Mouse (Mus musculus): Measurements from ENCODE around the gene Tfam.

The Tfam gene

DNA sequence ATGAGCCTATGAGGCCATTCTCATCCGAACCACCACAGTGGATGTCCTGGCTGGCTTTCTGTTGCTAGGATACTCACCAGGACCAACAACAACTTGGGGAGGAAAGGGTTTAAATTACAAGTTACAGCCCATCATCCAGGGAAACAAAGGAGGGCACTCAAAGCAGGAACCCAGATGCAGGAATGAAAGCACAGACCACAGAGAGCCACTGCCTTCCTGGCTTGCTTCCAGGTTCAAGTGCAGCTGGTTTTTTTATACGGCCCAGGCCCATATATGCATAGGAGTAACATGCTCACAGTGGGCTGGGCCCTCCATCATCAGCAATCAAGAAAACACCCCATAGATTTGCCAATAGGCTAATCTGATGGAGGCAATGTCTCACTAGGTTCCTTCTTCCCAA lies 15.4 kb downstream of the Tfam start:
- no peak for DNase-seq

DNA sequence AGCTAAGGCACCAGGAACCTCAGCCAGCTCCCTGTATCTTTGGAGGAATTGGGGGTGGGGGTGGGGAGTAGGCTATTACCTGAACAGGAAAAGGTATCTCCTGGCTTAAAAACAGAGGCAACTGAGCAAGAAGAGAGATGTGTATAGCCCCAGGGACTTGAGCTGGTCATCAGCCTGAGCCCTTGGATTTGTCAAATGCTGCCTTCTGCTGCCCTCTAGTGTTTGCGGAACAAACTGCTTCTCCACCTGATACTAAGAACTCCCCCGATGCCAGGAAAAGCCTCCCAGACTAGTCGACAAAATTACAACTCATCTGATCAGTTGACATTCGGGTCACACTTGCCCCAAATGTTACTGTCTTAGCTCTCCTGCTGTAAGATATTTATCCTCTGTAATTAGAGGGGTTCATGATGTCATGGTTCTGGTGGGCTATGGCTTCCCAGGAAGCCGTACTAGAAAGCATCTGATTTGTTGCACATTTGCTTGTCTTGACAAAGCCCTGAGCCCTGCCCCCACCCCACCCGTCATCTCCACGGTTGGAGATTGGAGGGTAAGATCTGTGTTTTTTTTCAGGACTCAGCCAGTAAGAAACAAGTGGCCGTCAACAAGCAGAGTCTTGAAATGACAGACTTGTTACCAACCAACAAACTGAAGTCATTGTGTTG lies 19.7 kb downstream of the Tfam start:
- DNase-seq: peak; percentile 63 to 73

DNA sequence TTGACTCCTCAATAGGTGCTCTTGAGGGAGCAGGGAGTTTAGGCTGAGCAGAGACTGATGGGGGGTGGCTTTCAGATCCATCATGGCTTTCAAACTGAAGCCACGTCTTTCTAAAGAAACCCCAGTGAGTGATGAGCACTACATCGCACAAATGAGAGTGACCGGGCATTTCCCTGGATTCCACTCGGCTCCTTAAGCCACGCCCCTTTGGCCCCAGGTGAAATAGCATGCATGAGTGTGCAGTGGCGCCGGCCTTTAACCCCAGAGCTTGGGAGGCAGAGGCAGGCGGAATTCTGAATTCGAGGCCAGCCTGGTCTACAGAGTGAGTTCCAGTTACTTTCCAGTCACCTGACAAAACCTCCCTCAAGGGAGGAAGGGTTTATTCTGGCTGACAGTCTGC lies 22.1 kb downstream of the Tfam start:
- DNase-seq: no peak

DNA sequence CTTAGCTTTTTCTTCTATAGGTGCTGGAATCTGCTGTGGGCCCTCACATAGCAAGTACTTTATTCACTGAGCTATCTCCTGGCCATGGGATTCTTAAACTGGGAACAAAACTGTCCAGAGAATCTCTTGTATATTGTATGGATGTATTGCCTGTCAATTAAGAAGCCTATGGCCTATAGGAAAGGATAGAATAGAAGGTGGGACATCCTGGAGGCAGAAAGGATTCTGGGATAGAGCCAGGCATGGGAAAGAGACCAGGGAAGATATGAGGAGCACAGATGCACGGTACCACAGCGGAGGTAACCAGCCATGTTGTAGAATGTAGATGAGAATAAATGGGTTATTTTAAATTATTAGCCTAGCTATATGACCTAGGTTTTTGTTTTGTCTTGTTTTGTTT lies 36.6 kb downstream of the Tfam start:
- DNase-seq: no peak

DNA sequence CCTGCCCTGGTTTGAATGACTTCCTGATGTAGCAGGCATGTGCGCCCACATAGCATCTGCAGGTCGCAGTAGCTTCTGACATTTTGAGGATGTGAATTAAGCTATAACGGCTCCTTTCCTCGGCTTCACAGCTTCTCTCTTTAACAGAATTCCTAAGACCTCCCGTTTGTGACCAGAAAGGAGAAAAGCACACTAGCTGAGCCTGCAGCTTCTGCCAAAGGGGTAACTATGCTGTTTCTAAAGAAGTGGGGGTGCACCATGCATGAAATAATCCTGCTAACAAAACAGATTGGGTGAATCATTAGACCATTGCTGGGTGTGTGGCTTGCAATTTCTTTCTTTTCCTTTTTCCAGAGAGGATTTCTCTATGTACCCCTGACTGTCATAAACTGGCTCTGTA lies 37.1 kb downstream of the Tfam start:
- DNase-seq: no peak

DNA sequence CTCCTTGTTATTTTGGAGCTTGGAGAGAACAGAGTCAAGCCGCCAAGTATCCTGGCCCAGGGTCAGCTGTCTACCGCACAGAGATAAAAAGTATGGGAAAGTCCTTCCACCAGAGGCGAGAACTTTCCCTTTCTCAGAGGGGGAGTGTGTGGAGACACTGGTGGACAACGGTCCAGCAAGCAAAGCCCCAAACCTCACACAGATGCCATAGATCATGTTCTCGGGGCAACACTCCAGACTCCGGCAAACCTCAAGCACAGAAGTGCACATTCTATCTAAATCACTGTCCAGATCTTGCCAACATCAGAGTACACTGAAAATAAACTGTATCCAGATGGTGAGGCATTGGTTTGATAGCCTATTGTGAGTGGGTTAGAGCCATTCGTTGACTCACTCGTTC lies 39.4 kb downstream of the Tfam start:
- peak in 1 of 2 experiments; percentile 8 for DNase-seq

DNA sequence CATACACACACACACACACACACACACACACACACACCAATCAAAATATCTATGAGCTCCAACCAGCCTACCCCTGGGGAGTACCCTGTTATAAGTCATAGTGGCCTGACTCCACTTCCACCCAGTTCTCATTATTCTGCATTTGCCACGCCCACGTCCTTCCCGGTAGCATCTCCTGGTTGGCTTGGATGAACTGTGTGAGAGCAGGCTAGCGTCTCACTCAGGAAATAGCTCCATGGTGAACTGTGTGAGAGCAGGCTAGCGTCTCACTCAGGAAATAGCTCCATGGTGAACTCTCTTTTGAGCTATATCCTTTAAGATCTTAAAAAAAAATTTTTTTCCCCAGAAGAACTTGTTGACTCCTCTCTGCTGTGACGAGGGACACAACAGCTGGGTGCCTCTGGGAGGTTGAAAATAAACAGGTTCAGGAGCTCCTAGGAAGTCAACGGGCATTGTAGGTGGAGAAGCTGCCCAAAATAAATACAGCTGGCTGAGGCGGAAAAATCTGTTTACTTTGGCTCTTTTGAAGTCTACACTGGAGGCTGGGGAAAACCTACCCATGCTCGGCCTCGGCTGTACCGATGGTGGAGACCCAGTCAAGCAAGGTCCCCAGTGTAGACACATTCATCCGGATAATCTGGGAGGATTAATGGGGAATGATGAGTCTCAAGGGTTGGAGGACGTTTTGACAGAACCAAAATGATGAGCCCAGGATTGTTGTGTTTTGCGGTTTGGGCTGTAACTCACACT lies 40.9 kb downstream of the Tfam start:
- no peak for DNase-seq

DNA sequence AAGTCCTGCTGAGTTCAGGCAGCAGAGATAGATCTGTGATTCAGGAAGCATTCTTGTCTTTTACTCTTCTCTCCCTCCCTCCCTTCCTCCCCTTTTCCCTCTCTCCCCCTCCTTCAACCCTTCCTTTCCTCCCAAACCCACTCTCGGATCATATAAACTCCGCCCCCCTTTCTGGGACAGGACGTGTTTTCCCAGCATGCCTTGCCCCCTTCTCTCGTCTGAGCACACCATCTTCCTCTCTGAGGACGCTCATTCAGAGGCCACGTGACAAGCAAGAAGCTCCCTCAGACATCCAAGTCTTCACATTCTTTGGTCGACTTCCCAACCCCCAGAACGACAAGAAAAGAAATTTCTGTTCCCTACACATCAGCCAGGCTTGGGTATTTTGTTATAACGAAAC lies 42.6 kb downstream of the Tfam start:
- DNase-seq: peak; percentile 7 to 19

DNA sequence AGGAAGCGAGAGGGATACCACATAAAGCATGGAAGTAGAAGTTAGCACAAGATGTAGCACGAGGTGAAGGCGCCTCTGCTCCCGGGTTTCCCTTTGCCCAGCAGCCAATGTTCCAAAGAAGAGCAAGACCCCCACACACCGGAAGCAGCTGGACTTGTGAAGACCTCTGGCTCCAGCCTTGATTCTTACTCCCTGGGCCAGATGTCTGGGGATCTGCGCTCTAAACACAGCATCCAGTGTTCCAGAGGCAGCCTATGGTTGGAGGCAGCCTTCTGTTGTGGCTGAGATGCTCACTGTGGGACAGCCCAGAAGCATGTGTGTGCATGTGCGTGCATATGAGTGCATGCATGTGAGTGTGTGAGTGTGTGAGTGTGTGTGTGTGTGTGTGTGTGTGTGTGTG lies 43.4 kb downstream of the Tfam start:
- no peak for DNase-seq

DNA sequence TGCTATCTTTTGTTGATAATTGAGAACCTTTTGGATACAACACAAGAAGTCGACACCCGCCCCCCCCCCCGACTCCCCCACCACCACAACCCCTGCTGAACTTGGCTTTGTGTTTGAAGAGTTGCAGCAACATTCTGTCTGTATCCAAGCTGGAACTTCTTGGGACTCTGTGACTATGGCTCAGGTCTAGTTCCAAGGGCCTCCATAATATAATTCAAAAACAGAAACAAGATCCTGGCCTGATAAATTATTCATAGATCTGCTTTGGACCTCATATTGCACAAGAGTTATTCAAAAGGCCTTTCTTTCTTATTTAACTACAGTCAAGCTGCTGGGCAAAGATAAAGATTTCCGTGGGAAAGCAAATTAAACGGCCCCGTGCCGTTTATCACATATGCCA lies 44.8 kb downstream of the Tfam start:
- DNase-seq: no peak

DNA sequence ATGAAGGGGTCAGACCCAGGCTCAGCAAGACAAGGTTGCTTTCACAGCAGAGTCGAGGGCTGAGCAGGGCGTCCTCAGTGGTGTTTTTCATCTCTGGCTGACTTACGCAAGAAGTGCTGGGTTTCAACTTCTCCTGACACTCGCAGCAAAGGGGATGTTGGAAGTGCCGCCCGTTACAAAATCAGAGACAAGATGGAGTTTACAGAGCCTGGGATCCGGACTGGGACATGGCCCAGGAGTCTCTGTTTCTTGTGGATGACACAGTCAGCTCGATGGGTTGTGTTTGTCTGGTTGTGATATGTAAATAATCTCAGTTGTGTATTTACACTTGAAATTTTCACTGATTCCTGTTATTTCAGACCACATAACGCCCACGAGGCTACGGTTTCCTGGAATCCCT lies 45.2 kb downstream of the Tfam start:
- peak; percentile 40 to 42 for DNase-seq

DNA sequence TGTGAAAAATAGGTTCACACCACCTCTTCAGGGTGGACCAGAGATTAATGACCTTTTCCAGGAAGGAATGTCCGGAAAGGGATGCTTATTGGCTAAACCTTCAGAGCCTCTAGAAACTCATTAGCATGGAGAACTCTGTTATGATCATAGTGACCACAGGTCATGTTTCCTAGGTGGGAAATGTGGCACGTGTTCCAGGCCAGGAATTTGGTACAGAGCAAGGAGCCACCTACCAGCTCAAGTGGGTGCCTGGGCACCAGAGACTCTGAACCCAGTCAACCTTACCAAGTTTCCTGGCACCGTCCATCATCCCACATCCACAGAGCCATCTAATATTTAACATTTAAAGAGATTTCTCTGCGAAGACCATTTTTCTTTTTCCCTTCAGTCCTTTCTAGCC lies 49.4 kb downstream of the Tfam start:
- no peak for DNase-seq

DNA sequence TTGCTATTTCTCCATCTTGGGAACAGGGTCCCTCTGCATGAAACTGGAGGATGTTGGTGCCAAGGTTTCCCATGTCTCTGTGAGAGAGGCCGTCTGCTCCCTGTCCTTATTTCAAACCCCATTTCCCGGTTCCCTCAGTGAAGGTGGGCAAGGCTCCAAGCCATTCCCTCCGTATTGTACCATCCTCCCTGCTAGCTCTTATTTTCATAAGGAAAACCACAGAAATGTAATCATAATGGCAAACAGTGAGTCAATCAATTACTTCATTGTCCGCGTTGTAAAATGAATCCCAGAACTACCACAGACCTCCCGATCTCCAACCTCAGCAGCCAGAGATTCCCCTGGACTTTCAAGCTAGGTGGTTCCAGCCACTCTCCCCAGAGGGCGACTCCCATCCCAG lies 53.0 kb downstream of the Tfam start:
- no peak for DNase-seq

DNA sequence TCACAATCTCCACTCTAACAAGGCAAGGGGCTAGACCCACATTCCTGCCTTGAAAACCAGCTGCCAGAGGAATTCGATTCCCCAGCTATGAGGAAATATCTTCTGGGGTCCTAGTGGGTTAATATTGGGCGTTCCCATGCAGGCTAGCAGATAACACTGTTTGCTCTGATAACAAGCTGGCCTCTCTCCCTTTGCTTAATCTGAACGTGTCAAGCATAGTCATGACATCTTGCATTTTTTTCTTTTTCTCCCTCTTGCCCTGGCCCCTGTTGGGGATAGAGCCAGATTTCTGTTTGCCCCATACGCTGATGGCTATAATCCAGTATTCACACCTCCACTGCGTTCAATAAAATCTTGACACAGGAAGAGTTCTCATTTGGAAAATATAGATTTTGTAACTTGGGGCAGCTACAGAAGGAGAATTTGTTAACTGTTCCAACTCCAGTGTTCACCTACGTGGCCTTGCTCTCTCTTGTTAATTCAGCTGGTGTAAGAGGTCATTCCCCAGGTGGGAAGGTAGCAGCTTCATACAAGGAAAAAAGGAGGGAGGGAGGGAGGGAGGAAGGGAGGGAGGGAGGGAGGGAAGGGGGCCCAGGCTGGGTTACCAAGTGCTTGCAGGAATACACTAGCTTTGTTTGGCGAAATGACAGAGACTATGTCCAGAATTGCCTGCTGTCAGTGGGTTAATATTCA lies 54.6 kb downstream of the Tfam start:
- DNase-seq: no peak

DNA sequence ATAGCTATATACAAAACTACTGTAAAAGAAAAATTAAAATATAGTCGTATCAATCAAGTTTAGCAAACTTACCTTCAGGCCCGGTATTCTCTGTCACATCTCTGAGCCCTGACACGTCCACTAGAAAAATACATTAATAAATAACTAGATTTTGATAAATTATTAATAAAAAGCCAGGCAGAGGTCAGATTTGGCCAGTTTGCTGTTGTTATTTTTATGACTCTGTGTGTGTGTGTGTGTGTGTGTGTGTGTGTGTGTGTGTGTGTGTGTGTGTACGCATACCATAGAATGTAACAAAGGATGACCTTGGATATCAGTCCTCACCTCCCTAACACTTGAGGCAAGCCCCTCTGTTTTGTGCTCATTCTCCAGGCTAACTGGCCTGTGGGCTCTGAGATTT lies 56.1 kb downstream of the Tfam start:
- DNase-seq: no peak

DNA sequence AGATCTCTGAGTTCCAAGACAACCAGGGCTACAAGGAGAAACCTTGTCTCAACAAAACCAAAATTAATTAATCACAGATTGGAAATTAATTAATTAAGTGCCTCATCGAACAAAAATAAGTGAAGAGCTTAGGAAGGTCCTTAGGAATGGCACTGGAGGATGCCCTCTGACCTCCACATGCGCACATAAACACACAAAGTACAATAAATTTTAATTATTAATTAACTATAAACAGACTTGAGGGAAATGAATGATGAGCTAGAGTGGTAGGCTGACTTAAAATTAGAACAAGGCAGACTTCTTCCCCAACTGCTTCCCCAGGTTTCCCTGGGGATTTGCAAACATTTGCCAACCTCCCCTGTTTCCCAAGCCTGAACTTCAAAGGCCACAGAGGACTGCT lies 57.0 kb downstream of the Tfam start:
- DNase-seq: no peak

DNA sequence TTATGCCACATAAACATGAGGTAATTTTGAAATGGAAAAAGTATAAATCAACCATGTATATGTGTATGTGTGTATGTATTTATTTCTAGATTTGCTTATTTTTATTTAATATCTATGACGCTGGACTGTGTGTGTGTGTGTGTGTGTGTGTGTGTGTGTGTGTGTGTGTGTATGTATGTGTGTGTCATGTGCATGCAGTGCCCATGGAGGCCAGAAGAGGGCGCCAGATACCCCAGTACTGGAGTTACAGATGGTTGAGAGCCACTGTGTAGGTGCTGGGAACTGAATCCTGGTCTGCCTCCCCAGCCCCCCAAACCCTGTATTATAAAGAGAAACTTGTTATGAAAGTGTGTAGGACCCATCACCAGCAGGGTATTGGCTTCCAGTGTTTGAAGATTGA lies 58.0 kb downstream of the Tfam start:
- DNase-seq: no peak

DNA sequence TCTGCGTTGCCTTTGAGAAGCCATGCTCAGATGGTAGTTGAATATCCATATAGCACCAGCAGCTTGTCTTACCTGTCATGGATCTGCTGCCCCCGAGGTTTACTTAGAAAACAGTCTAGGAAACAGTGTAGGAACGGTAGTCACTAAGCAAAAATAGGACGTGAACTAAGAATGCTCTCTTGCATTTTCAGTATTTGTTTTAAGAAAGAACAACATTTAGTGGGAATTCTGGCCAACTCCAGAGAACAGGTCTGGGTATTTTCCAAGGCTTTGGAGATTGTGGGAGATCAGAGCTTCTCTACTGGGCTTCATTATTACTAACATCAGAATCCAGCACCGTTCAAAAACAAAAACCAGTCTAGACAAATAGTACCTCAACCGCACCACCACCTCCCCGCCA lies 60.9 kb downstream of the Tfam start:
- no peak for DNase-seq

DNA sequence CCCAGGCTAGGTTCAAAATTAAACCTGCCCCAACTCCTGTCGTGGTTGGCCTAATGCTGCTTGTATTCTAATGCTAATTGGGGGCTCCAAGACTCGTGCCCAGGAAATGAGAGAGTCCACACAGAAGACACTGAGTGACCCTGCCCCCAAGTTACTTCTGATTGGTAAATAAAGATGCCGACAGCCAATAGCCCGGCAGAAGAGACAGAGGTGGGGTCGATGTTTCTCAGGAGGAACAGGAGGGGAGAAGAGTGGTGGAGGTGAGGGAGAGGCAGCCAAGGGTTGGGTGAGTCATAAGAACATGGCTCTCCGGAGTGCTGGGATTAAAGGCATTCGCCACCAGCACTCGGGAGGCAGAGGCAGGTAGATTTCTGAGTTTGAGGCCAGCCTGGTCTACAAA lies 61.7 kb downstream of the Tfam start:
- no peak for DNase-seq
